Mouse (Mus musculus) heart, postnatal 0 days (tissue): ENCODE results near the gene Slc4a7.

Experiments used
- CTCF ChIP-seq: IDR thresholded peaks from 2 replicates; pipeline ENCODE4 v1.5.1; 2016; ENCODE audit warnings: antibody characterized with exemption, control low read depth, low read depth
- EP300 ChIP-seq: IDR thresholded peaks from 2 replicates; pipeline ENCODE4 v1.6.1; 2016; ENCODE audit warnings: antibody characterized with exemption, low read depth

- TF ChIP-seq CTCF, result no peak
- TF ChIP-seq EP300, result no peak
These were observed 6.9 kb downstream of the Slc4a7 start for GRCm38 (mm10) chr14:14709021-14709420.
